Mouse (Mus musculus) left cerebral cortex, adult 18-20 months (tissue): ENCODE data around the gene Rbl2. TPM values are rescaled to one million over a fixed set of nuclear protein-coding genes. Genes with fewer than 3 reads are reported as not detected.
A peak's percentile ranks its signal among the peaks of the same experiment; 100 is the strongest.

Experiments used
- DNase-seq, 2 experiments: peaks; one replicate each; pipeline ENCODE4 v3.0.0; 2021 to 2022; ENCODE audit warnings: low spot score in 2 of 2, mixed read lengths in 1 of 2
- long read RNA-seq, 2 experiments: library from polyadenylated mRNA; stranded (forward); transcript quantifications; one replicate each; pipeline ENCODE4 v2.0.0; 2021
- total RNA-seq, 2 experiments: library from RNA; stranded (reverse); gene quantifications; 2 replicates each; pipeline ENCODE4 v1.2.3; 2021

The Rbl2 gene
- total RNA-seq, result 10 to 100 TPM; 38.8 to 40.4 TPM
- long read RNA-seq, experiment 1, full-length matches to known transcripts, result 23 of 41 reads
- long read RNA-seq, experiment 1, partial matches to known transcripts, result 10 of 41 reads
- long read RNA-seq, experiment 1, other reads (novel, unspliced or antisense), result 8 of 41 reads
- long read RNA-seq, experiment 2, full-length matches to known transcripts, result 17 of 28 reads
- long read RNA-seq, experiment 2, partial matches to known transcripts, result 3 of 28 reads
- long read RNA-seq, experiment 2, other reads (novel, unspliced or antisense), result 8 of 28 reads

- DNase-seq, result peak; percentile 98
Measured at GRCm38 (mm10) chr8:91069834-91070233, at the start of gene Rbl2. TSS of gene Rbl2 (plus strand) at chr8:91070057.

- no peak for DNase-seq
Measured at GRCm38 (mm10) chr8:91034417-91034816, 35.4 kb upstream of the Rbl2 start.

GRCm38 (mm10) chr8:91036905-91037304, 33.0 kb upstream of the Rbl2 start:
- no peak for DNase-seq

GRCm38 (mm10) chr8:91038637-91039036, 31.2 kb upstream of the Rbl2 start:
- DNase-seq, result no peak

GRCm38 (mm10) chr8:91046370-91046769, 23.5 kb upstream of the Rbl2 start:
- DNase-seq, result no peak

- peak; percentile 49 to 64 for DNase-seq
Measured at GRCm38 (mm10) chr8:91051037-91051436, 18.8 kb upstream of the Rbl2 start.

- DNase-seq, result no peak
Measured at GRCm38 (mm10) chr8:91054418-91054817, 15.4 kb upstream of the Rbl2 start.

- no peak for DNase-seq
Measured at GRCm38 (mm10) chr8:91056848-91057247, 13.0 kb upstream of the Rbl2 start.

- DNase-seq, result no peak
Measured at GRCm38 (mm10) chr8:91059086-91059578, 10.7 kb upstream of the Rbl2 start.

- no peak for DNase-seq
Measured at GRCm38 (mm10) chr8:91059884-91060510, 9.9 kb upstream of the Rbl2 start.

- DNase-seq, result peak in 1 of 2 experiments; percentile 14
Measured at GRCm38 (mm10) chr8:91060555-91061471, 9.0 kb upstream of the Rbl2 start.

GRCm38 (mm10) chr8:91065179-91065578, 4.7 kb upstream of the Rbl2 start:
- no peak for DNase-seq

GRCm38 (mm10) chr8:91069407-91069806, 450 bp upstream of the Rbl2 start:
- DNase-seq, result no peak

- DNase-seq, result peak; percentile 51 to 55
Measured at GRCm38 (mm10) chr8:91070275-91070859, 510 bp downstream of the Rbl2 start.

GRCm38 (mm10) chr8:91077077-91077867, 7.4 kb downstream of the Rbl2 start:
- no peak for DNase-seq

- DNase-seq, result no peak
Measured at GRCm38 (mm10) chr8:91079678-91080077, 9.8 kb downstream of the Rbl2 start.

GRCm38 (mm10) chr8:91081911-91082310, 12.1 kb downstream of the Rbl2 start:
- DNase-seq, result no peak

GRCm38 (mm10) chr8:91082428-91082827, 12.6 kb downstream of the Rbl2 start:
- DNase-seq, result no peak

- no peak for DNase-seq
Measured at GRCm38 (mm10) chr8:91088452-91088851, 18.6 kb downstream of the Rbl2 start.

- DNase-seq, result no peak
Measured at GRCm38 (mm10) chr8:91089601-91090000, 19.7 kb downstream of the Rbl2 start.
